ENCODE assay signal across 11 mouse cellular contexts in genomic region chr11:82618457-82618856, GRCm38 (mm10).
A peak's percentile ranks its signal among the peaks of the same experiment; 100 is the strongest.
DNase-seq lines count a peak whose midpoint lies in the region; ATAC-seq and TF ChIP-seq lines count a peak whose summit lies in the region.
"Had no signal": no experiment of that assay in that cellular context is flagged by ENCODE, and none has a peak within 500 bp of the region (broad histone marks: within the 10 kb centered on the region; RNA-seq: fewer than 3 reads in every experiment).

No protein-coding gene starts in this region.

- no peak for ATAC-seq in hindbrain, embryonic 15.5 days (ENCODE audit: low FRiP score, low read depth)
- no peak for ATAC-seq in hindbrain, embryonic 13.5 days (ENCODE audit: low FRiP score)
- no peak for ATAC-seq in limb, embryonic 14.5 days (ENCODE audit: low FRiP score, low read depth)

- TF ChIP-seq POLR2A in testis, adult 2 months (IDR thresholded peaks at IDR 0.05; ENCODE audit: control insufficient read depth, low read depth, low read length), result no peak
- no peak for TF ChIP-seq POLR2A in limb, embryonic 14.5 days (IDR thresholded peaks at IDR 0.05; ENCODE audit: borderline replicate concordance, extremely low read depth, insufficient read depth, insufficient read length)
- TF ChIP-seq POLR2A in thymus, adult 2 months (IDR thresholded peaks at IDR 0.05; ENCODE audit: control insufficient read depth, extremely low read depth, insufficient read depth, low read length, poor library complexity), result no peak

- peak overlapping the region; percentile 27 for H3K4me2 ChIP-seq in hindbrain, embryonic 15.5 days
- H3K4me2 ChIP-seq in hindbrain, embryonic 13.5 days, result no peak overlapping the region
- H3K4me2 ChIP-seq in limb, embryonic 14.5 days (replicated peaks; ENCODE audit: low read depth, low read length, severe bottlenecking), result peak overlapping the region; percentile 0; the same call in 1 of the 2 replicates

- no peak overlapping the region for H3K4me3 ChIP-seq in hindbrain, embryonic 15.5 days
- H3K4me3 ChIP-seq in hindbrain, embryonic 13.5 days, result no peak overlapping the region
- H3K4me3 ChIP-seq in testis, adult 2 months (ENCODE audit: control insufficient read depth, low read depth, low read length), result peak overlapping the region; percentile 21
- H3K4me3 ChIP-seq in limb, embryonic 14.5 days (replicated peaks; ENCODE audit: low read length), result no peak overlapping the region
- no peak overlapping the region for H3K4me3 ChIP-seq in thymus, adult 2 months (ENCODE audit: control insufficient read depth, insufficient read depth, low read length)
- H3K4me3 ChIP-seq: megakaryocyte, embryonic 14.5 days had no signal

- no peak overlapping the region for H3K9ac ChIP-seq in hindbrain, embryonic 15.5 days
- no peak overlapping the region for H3K9ac ChIP-seq in hindbrain, embryonic 13.5 days
- H3K9ac ChIP-seq in limb, embryonic 14.5 days (ENCODE audit: low read depth, low read length, severe bottlenecking), result no peak overlapping the region

- H3K9me3 ChIP-seq in hindbrain, embryonic 15.5 days, result no peaks in the 10 kb centered on the region
- H3K9me3 ChIP-seq in hindbrain, embryonic 13.5 days, result no peaks in the 10 kb centered on the region
- no peaks in the 10 kb centered on the region for H3K9me3 ChIP-seq in limb, embryonic 14.5 days (ENCODE audit: control insufficient read depth, low read length)
- H3K9me3 ChIP-seq: megakaryocyte, embryonic 14.5 days had no signal

- TF ChIP-seq CTCF in testis, adult 2 months (IDR thresholded peaks at IDR 0.05; ENCODE audit: control insufficient read depth, insufficient read depth, insufficient replicate concordance, low read depth, low read length), result no peak
- TF ChIP-seq CTCF in thymus, adult 2 months (IDR thresholded peaks at IDR 0.05; ENCODE audit: borderline replicate concordance, control insufficient read depth, extremely low read depth, insufficient read depth, low read length, poor library complexity), result no peak

- 4% methylated on average over 9 of the region's 9 CpGs for WGBS in hindbrain, embryonic 15.5 days
- WGBS in hindbrain, embryonic 13.5 days, result 10% methylated on average over 9 of the region's 9 CpGs
- WGBS in limb, embryonic 14.5 days, result 6% methylated on average over 9 of the region's 9 CpGs
- WGBS in thymus, adult 2 months, result 7% methylated on average over 9 of the region's 9 CpGs

- no peak for DNase-seq in testis, postnatal 10 days (ENCODE audit: low spot score)
- no peak for DNase-seq in limb, embryonic 14.5 days (ENCODE audit: low spot score)
- no peak for DNase-seq in urinary bladder, postnatal 10 days (ENCODE audit: low spot score)
- DNase-seq in urinary bladder, adult 18-20 months (ENCODE audit: low spot score in 2 of 2), result no peak
- no peak for DNase-seq in thymus, adult 2 months
- DNase-seq: gastrocnemius, postnatal 36 days; heart, postnatal 36 days had no signal

- H3K4me1 ChIP-seq in hindbrain, embryonic 15.5 days (replicated peaks), result peaks cover 20% of the 10 kb centered on the region
- H3K4me1 ChIP-seq in hindbrain, embryonic 13.5 days (replicated peaks), result peaks cover 7% of the 10 kb centered on the region
- peaks cover 7% of the 10 kb centered on the region for H3K4me1 ChIP-seq in testis, adult 2 months (ENCODE audit: control insufficient read depth, insufficient read depth, low read length)
- 0 out of 2 replicates have a peak, but pooled peaks cover 3% of the 10 kb centered on the region for H3K4me1 ChIP-seq in limb, embryonic 14.5 days (ENCODE audit: control insufficient read depth, insufficient read depth, low read length)
- H3K4me1 ChIP-seq in thymus, adult 2 months (replicated peaks; ENCODE audit: control insufficient read depth, insufficient read depth, low read length), result 0 out of 2 replicates have a peak, but pooled peaks cover 2% of the 10 kb centered on the region
- H3K4me1 ChIP-seq: megakaryocyte, embryonic 14.5 days had no signal

- no peaks in the 10 kb centered on the region for H3K36me3 ChIP-seq in hindbrain, embryonic 15.5 days
- H3K36me3 ChIP-seq in hindbrain, embryonic 13.5 days, result no peaks in the 10 kb centered on the region
- H3K36me3 ChIP-seq in testis, adult 2 months (ENCODE audit: control insufficient read depth, insufficient read depth, low read length), result no peaks in the 10 kb centered on the region
- no peaks in the 10 kb centered on the region for H3K36me3 ChIP-seq in limb, embryonic 14.5 days (ENCODE audit: control insufficient read depth, insufficient read depth, low read length)
- no peaks in the 10 kb centered on the region for H3K36me3 ChIP-seq in thymus, adult 2 months (ENCODE audit: control insufficient read depth, insufficient read depth, low read length)

- H3K27me3 ChIP-seq in hindbrain, embryonic 15.5 days, result no peaks in the 10 kb centered on the region
- peaks cover 3% of the 10 kb centered on the region for H3K27me3 ChIP-seq in hindbrain, embryonic 13.5 days
- H3K27me3 ChIP-seq in testis, adult 2 months (ENCODE audit: control insufficient read depth, insufficient read depth, low read length), result no peaks in the 10 kb centered on the region
- no peaks in the 10 kb centered on the region for H3K27me3 ChIP-seq in limb, embryonic 14.5 days (ENCODE audit: control insufficient read depth, insufficient read depth, low read length)
- no peaks in the 10 kb centered on the region for H3K27me3 ChIP-seq in thymus, adult 2 months (ENCODE audit: control insufficient read depth, insufficient read depth, low read length)

- no peak overlapping the region for H3K27ac ChIP-seq in hindbrain, embryonic 15.5 days (replicated peaks)
- no peak overlapping the region for H3K27ac ChIP-seq in hindbrain, embryonic 13.5 days
- H3K27ac ChIP-seq in testis, adult 2 months (ENCODE audit: control insufficient read depth, insufficient read depth, low read depth, low read length), result no peak overlapping the region
- no peak overlapping the region for H3K27ac ChIP-seq in limb, embryonic 14.5 days (replicated peaks; ENCODE audit: low read depth, low read length)
- no peak overlapping the region for H3K27ac ChIP-seq in thymus, adult 2 months (ENCODE audit: control insufficient read depth, insufficient read depth, low read length)
